Mouse (Mus musculus) MEL (cell line): ENCODE measurements around the gene Pxmp4. TPM values are rescaled to one million over a fixed set of nuclear protein-coding genes. Genes with fewer than 3 reads are reported as not detected.
A peak's percentile ranks its signal among the peaks of the same experiment; 100 is the strongest.

Experiments
- DNase-seq: peaks from one replicate; pipeline ENCODE4 v3.0.0; 2011; ENCODE audit warnings: low read depth, low spot score
- H3K27ac ChIP-seq: 2 replicates; pipeline ENCODE4 v1.5.1; 2012; ENCODE audit warnings: low read depth, mild to moderate bottlenecking, control low read depth, low read length, moderate library complexity; ENCODE audit not compliant: control insufficient read depth
- H3K27me3 ChIP-seq, 2 experiments: fragments of 150-350 bp in 1 of 2; sonication (generic) in 1 of 2; 2 replicates each; pipeline ENCODE4 v1.6.1; 2012; ENCODE audit warnings: low read length in 2 of 2, mild to moderate bottlenecking in 2 of 2, improper control_type of control experiment in 1 of 2, moderate library complexity in 1 of 2; ENCODE audit not compliant: insufficient read depth in 2 of 2, control insufficient read depth in 1 of 2
- H3K36me3 ChIP-seq, 2 experiments: 2 replicates each; pipeline ENCODE4 v1.6.1; 2012 to 2014; ENCODE audit warnings: low read length in 2 of 2, improper control_type of control experiment in 1 of 2, inconsistent platforms in 1 of 2, mild to moderate bottlenecking in 1 of 2; ENCODE audit not compliant: insufficient read depth in 2 of 2, control insufficient read depth in 1 of 2
- H3K4me1 ChIP-seq, 2 experiments: fragments of 150-350 bp in 1 of 2; sonication (generic) in 1 of 2; 2 replicates each; pipeline ENCODE4 v1.6.1; 2012; ENCODE audit warnings: low read length in 2 of 2, improper control_type of control experiment in 1 of 2, mild to moderate bottlenecking in 1 of 2; ENCODE audit not compliant: insufficient read depth in 2 of 2, control insufficient read depth in 1 of 2
- H3K4me3 ChIP-seq, 2 experiments: fragments of 150-350 bp in 1 of 2; sonication (generic) in 1 of 2; 2 replicates each; pipeline ENCODE4 v1.5.1; 2012; ENCODE audit warnings: low read depth in 2 of 2, low read length in 2 of 2, mild to moderate bottlenecking in 2 of 2, moderate library complexity in 2 of 2, control low read depth in 1 of 2, improper control_type of control experiment in 1 of 2; ENCODE audit not compliant: control insufficient read depth in 1 of 2, insufficient read depth in 1 of 2
- H3K79me2 ChIP-seq: 2 replicates; pipeline ENCODE4 v1.6.1; 2012; ENCODE audit warnings: mild to moderate bottlenecking, low read length, moderate library complexity; ENCODE audit not compliant: control insufficient read depth, poor library complexity, insufficient read depth
- H3K9ac ChIP-seq: 2 replicates; pipeline ENCODE4 v1.6.1; 2012; ENCODE audit warnings: low read depth, mild to moderate bottlenecking, control low read depth, low read length, moderate library complexity; ENCODE audit not compliant: control insufficient read depth, poor library complexity, severe bottlenecking
- H3K9me3 ChIP-seq: fragments of 150-350 bp; sonication (generic); replicated peaks from 2 replicates; pipeline ENCODE4 v1.6.1; 2012; ENCODE audit warnings: mild to moderate bottlenecking, low read length, improper control_type of control experiment, moderate library complexity; ENCODE audit not compliant: insufficient read depth
- BHLHE40 ChIP-seq: IDR thresholded peaks from 2 replicates; pipeline ENCODE4 v1.6.1; 2012; ENCODE audit warnings: low read depth, mild to moderate bottlenecking, inconsistent platforms, low read length, improper control_type of control experiment, borderline replicate concordance
- CHD1 ChIP-seq: IDR thresholded peaks from 2 replicates; pipeline ENCODE4 v1.6.1; 2012; ENCODE audit warnings: low read depth, mild to moderate bottlenecking, inconsistent platforms, low read length, improper control_type of control experiment
- CTCF ChIP-seq, 3 experiments: IDR thresholded peaks in 2 of 3; conservative IDR thresholded peaks in 1 of 3; 2 replicates each; pipeline ENCODE4 v1.5.1; 2011 to 2012; ENCODE audit warnings: low read length in 3 of 3, low read depth in 2 of 3, mild to moderate bottlenecking in 2 of 3, improper control_type of control experiment in 1 of 3, inconsistent platforms in 1 of 3, mixed read lengths in 1 of 3, moderate library complexity in 1 of 3; ENCODE audit not compliant: control insufficient read depth in 1 of 3, insufficient read depth in 1 of 3, poor library complexity in 1 of 3, severe bottlenecking in 1 of 3
- E2F4 ChIP-seq: IDR thresholded peaks from 2 replicates; pipeline ENCODE4 v1.6.1; 2011; ENCODE audit warnings: low read depth, low read length, improper control_type of control experiment, borderline replicate concordance
- EP300 ChIP-seq, 2 experiments: IDR thresholded peaks; 2 replicates each; pipeline ENCODE4 v1.6.1; 2011; ENCODE audit warnings: improper control_type of control experiment in 2 of 2, low read length in 2 of 2, low read depth in 1 of 2, mild to moderate bottlenecking in 1 of 2
- ETS1 ChIP-seq: IDR thresholded peaks from 2 replicates; pipeline ENCODE4 v1.6.1; 2012; ENCODE audit warnings: low read depth, mild to moderate bottlenecking, inconsistent platforms, low read length, improper control_type of control experiment, moderate library complexity
- GATA1 ChIP-seq: IDR thresholded peaks from 2 replicates; pipeline ENCODE4 v1.6.1; 2011; ENCODE audit warnings: low read depth, low read length, improper control_type of control experiment
- MAFK ChIP-seq: IDR thresholded peaks from 2 replicates; pipeline ENCODE4 v1.6.1; 2011; ENCODE audit warnings: low read depth, mild to moderate bottlenecking, low read length, improper control_type of control experiment, borderline replicate concordance
- MAX ChIP-seq: IDR thresholded peaks from 2 replicates; pipeline ENCODE4 v1.6.1; 2011; ENCODE audit warnings: low read length, improper control_type of control experiment
- MXI1 ChIP-seq: IDR thresholded peaks from 2 replicates; pipeline ENCODE4 v1.6.1; 2011; ENCODE audit warnings: mild to moderate bottlenecking, low read depth, low read length, improper control_type of control experiment
- MYC ChIP-seq: IDR thresholded peaks from 2 replicates; pipeline ENCODE4 v1.6.1; 2011; ENCODE audit warnings: low read depth, mild to moderate bottlenecking, low read length, improper control_type of control experiment, moderate library complexity
- NELFE ChIP-seq: IDR thresholded peaks from 2 replicates; pipeline ENCODE4 v1.6.1; 2011; ENCODE audit warnings: low read depth, low read length, improper control_type of control experiment
- NRF1 ChIP-seq: IDR thresholded peaks from 2 replicates; pipeline ENCODE4 v1.6.1; 2014; ENCODE audit warnings: low read depth, mild to moderate bottlenecking, inconsistent platforms, low read length, improper control_type of control experiment, moderate library complexity; ENCODE audit not compliant: poor library complexity, insufficient read depth, severe bottlenecking
- POLR2A ChIP-seq, 2 experiments: IDR thresholded peaks; 2 replicates each; pipeline ENCODE4 v1.6.1; 2011 to 2012; ENCODE audit warnings: low read length in 2 of 2, mild to moderate bottlenecking in 2 of 2, control low read depth in 1 of 2, improper control_type of control experiment in 1 of 2, low read depth in 1 of 2, moderate library complexity in 1 of 2; ENCODE audit not compliant: control insufficient read depth in 1 of 2, insufficient read depth in 1 of 2, poor library complexity in 1 of 2
- POLR2AphosphoS2 ChIP-seq: IDR thresholded peaks from 2 replicates; pipeline ENCODE4 v1.6.1; 2011; ENCODE audit warnings: low read length, improper control_type of control experiment
- POLR2AphosphoS5 ChIP-seq: IDR thresholded peaks from 2 replicates; pipeline ENCODE4 v1.6.1; 2012; ENCODE audit warnings: low read depth, borderline replicate concordance, mild to moderate bottlenecking, inconsistent platforms, low read length, moderate library complexity, mixed read lengths
- RAD21 ChIP-seq: IDR thresholded peaks from 2 replicates; pipeline ENCODE4 v1.6.1; 2011; ENCODE audit warnings: mild to moderate bottlenecking, low read depth, low read length, improper control_type of control experiment
- RCOR1 ChIP-seq: IDR thresholded peaks from 2 replicates; pipeline ENCODE4 v1.6.1; 2012; ENCODE audit warnings: low read depth, mild to moderate bottlenecking, inconsistent platforms, low read length, improper control_type of control experiment
- SIN3A ChIP-seq: IDR thresholded peaks from 2 replicates; pipeline ENCODE4 v1.6.1; 2012; ENCODE audit warnings: low read length, improper control_type of control experiment, inconsistent platforms
- SMC3 ChIP-seq: IDR thresholded peaks from 2 replicates; pipeline ENCODE4 v1.6.1; 2011; ENCODE audit warnings: low read depth, low read length, improper control_type of control experiment
- TBP ChIP-seq: IDR thresholded peaks from 2 replicates; pipeline ENCODE4 v1.8.0; 2011; ENCODE audit warnings: low read depth, low read length, improper control_type of control experiment
- TCF12 ChIP-seq: IDR thresholded peaks from 2 replicates; pipeline ENCODE4 v1.6.1; 2014; ENCODE audit warnings: low read depth, mild to moderate bottlenecking, inconsistent platforms, low read length, improper control_type of control experiment, moderate library complexity
- UBTF ChIP-seq: IDR thresholded peaks from 2 replicates; pipeline ENCODE4 v1.6.1; 2012; ENCODE audit warnings: low read depth, mild to moderate bottlenecking, inconsistent platforms, low read length, improper control_type of control experiment, moderate library complexity, borderline replicate concordance; ENCODE audit not compliant: insufficient read depth
- USF1 ChIP-seq: IDR thresholded peaks from 2 replicates; pipeline ENCODE4 v1.6.1; 2014; ENCODE audit warnings: low read depth, mild to moderate bottlenecking, inconsistent platforms, low read length, improper control_type of control experiment, moderate library complexity
- USF2 ChIP-seq, 2 experiments: IDR thresholded peaks; 2 replicates each; pipeline ENCODE4 v1.6.1; 2011 to 2012; ENCODE audit warnings: improper control_type of control experiment in 2 of 2, low read length in 2 of 2, borderline replicate concordance in 1 of 2, inconsistent platforms in 1 of 2, low read depth in 1 of 2, mild to moderate bottlenecking in 1 of 2; ENCODE audit not compliant: insufficient read depth in 1 of 2
- ZKSCAN1 ChIP-seq: IDR thresholded peaks from 2 replicates; pipeline ENCODE4 v1.6.1; 2012; ENCODE audit warnings: low read depth, mild to moderate bottlenecking, inconsistent platforms, low read length, improper control_type of control experiment, moderate library complexity
- polyA plus RNA-seq, 2 experiments: library from polyadenylated mRNA; stranded (reverse) in 1 of 2; unstranded in 1 of 2; fragments of >175 nt in 1 of 2; fragments of >200 nt in 1 of 2; gene quantifications; 2 replicates each; pipeline versions ENCODE4 v1.2.1 to v1.2.4; 2012; ENCODE audit warnings: low replicate concordance in 2 of 2, low read depth in 1 of 2; ENCODE audit not compliant: insufficient read length in 2 of 2, insufficient read depth in 1 of 2, missing spikeins in 1 of 2
- total RNA-seq: library from RNA; depleted of rRNA; stranded (reverse); fragments of 300-350 nt; gene quantifications from 2 replicates; pipeline ENCODE4 v1.2.3, GENCODE M21; 2012

Gene Pxmp4
- total and polyA plus RNA-seq, 3 experiments: 5.9 to 12.2 TPM; not detected in 1

GRCm38 (mm10) chr2:154633039-154633742, 29.7 kb upstream of the Pxmp4 start:
- Histone ChIP-seq H3K79me2 (no peaks in the 10 kb centered on the region), H3K27ac (no peak overlapping the region), H3K4me1 (peaks cover 8 to 12% of the 10 kb centered on the region in 2 experiments), H3K27me3 (no peaks in the 10 kb centered on the region), H3K9ac (no peak overlapping the region), H3K4me3 (no peak overlapping the region), H3K36me3 (peaks cover 0 to 6% of the 10 kb centered on the region in 2 experiments; a peak in 1 of 4 replicates), H3K9me3 (no peaks in the 10 kb centered on the region)
- TF ChIP-seq TBP (no peak), ZKSCAN1 (no peak), BHLHE40 (no peak), POLR2AphosphoS5 (no peak), TCF12 (no peak), SMC3 (no peak), E2F4 (no peak), RCOR1 (no peak), RAD21 (no peak), UBTF (no peak), MAX (no peak), NRF1 (no peak), MAFK (no peak), NELFE (no peak), CHD1 (no peak), POLR2AphosphoS2 (no peak), USF1 (no peak), CTCF (IDR thresholded peaks at IDR 0.05 in 2 of 3, conservative IDR thresholded peaks at IDR 0.05 in 1 of 3; ENCODE audit: control insufficient read depth in 1 of 3, insufficient read depth in 1 of 3, low read depth in 2 of 3, low read length in 3 of 3, poor library complexity in 1 of 3, severe bottlenecking in 1 of 3) (no peak)
- peak; percentile 31 for DNase-seq

GRCm38 (mm10) chr2:154632203-154632780, 28.8 kb upstream of the Pxmp4 start:
- H3K4me3 ChIP-seq: peak overlapping the region; percentile 17 to 25; a peak in 3 of 4 replicates
- H3K4me1 ChIP-seq: peaks cover 8 to 12% of the 10 kb centered on the region in 2 experiments
- H3K36me3 ChIP-seq: peaks cover 0 to 6% of the 10 kb centered on the region in 2 experiments; a peak in 1 of 4 replicates
- H3K27ac ChIP-seq: peak overlapping the region; percentile 89
- TF ChIP-seq POLR2A (IDR thresholded peaks at IDR 0.05; ENCODE audit: control insufficient read depth in 1 of 2, insufficient read depth in 1 of 2, low read depth in 1 of 2, low read length in 2 of 2, poor library complexity in 1 of 2) (peak in 1 of 2 experiments; percentile 23; a peak in 1 of 4 replicates), SIN3A (peak; percentile 51; the same call in 1 of the 2 replicates), GATA1 (peak; percentile 34; the same call in 1 of the 2 replicates), USF2 (IDR thresholded peaks at IDR 0.05; ENCODE audit: borderline replicate concordance in 1 of 2, insufficient read depth in 1 of 2, low read depth in 1 of 2, low read length in 2 of 2) (no peak), MAFK (no peak), NRF1 (no peak), ETS1 (no peak), MYC (no peak), MAX (peak; percentile 46; the same call in 1 of the 2 replicates), SMC3 (no peak), MXI1 (peak; percentile 35; the same call in 1 of the 2 replicates), EP300 (IDR thresholded peaks at IDR 0.05; ENCODE audit: low read depth in 1 of 2, low read length in 2 of 2) (peak; percentile 34 to 36; a peak in 1 of 4 replicates), TBP (no peak)
- no peaks in the 10 kb centered on the region for H3K27me3 ChIP-seq
- no peaks in the 10 kb centered on the region for H3K9me3 ChIP-seq
- peak overlapping the region; percentile 53 for H3K9ac ChIP-seq
- no peaks in the 10 kb centered on the region for H3K79me2 ChIP-seq
- peak; percentile 60 for DNase-seq
